Mouse (Mus musculus) cerebellum, adult 2 months (tissue): Measurements from ENCODE around the gene Dnajc25.

Experiments
- CTCF ChIP-seq: fragments of 200-500 bp; IDR thresholded peaks from 2 replicates; pipeline ENCODE4 v1.5.1; 2011; ENCODE audit warnings: low read depth, mild to moderate bottlenecking, control low read depth, low read length, moderate library complexity, borderline replicate concordance; ENCODE audit not compliant: insufficient read depth
- POLR2A ChIP-seq: fragments of 200-500 bp; IDR thresholded peaks from 2 replicates; pipeline ENCODE4 v1.6.1; 2011; ENCODE audit warnings: low read length, control low read depth, borderline replicate concordance; ENCODE audit not compliant: insufficient read depth

- TF ChIP-seq CTCF (peak; percentile 87), POLR2A (no peak)
Measured at GRCm38 (mm10) chr4:58999686-59000085, 4.8 kb downstream of the Dnajc25 start.
